Mouse (Mus musculus) cerebellum, postnatal 36 days (tissue): ENCODE measurements around the gene Olfr1287.

Experiments
- DNase-seq, 2 experiments: peaks; one replicate each; pipeline ENCODE4 v3.0.0; 2021 to 2022; ENCODE audit warnings: mixed read lengths in 2 of 2

Gene Olfr1287

GRCm38 (mm10) chr2:111448842-111449241 is at the start of gene Olfr1287:
Gene Olfr1287, plus strand, starts transcription at chr2:111449142.
- no peak for DNase-seq

GRCm38 (mm10) chr2:111422931-111423330 is 26.0 kb upstream of the Olfr1287 start, which contains the start of gene Olfr1286:
Gene Olfr1286, minus strand, starts transcription at chr2:111423115.
- DNase-seq, result no peak

GRCm38 (mm10) chr2:111473801-111474200 is 24.9 kb downstream of the Olfr1287 start, which contains the start of gene Olfr1288:
Gene Olfr1288, plus strand, starts transcription at chr2:111474101.
- DNase-seq, result no peak

GRCm38 (mm10) chr2:111480519-111480918 is 31.6 kb downstream of the Olfr1287 start, which contains the start of gene Olfr1289:
Gene Olfr1289, plus strand, starts transcription at chr2:111480819.
- no peak for DNase-seq

GRCm38 (mm10) chr2:111493729-111494128 is 44.8 kb downstream of the Olfr1287 start, which contains the start of gene Olfr1290:
Gene Olfr1290, minus strand, starts transcription at chr2:111493829.
- no peak for DNase-seq

- no peak for DNase-seq
Measured at GRCm38 (mm10) chr2:111496880-111497279, 47.9 kb downstream of the Olfr1287 start, which contains the start of gene Olfr1291-ps1. Gene Olfr1291-ps1, plus strand, starts transcription at chr2:111497180.
